Mouse (Mus musculus): ENCODE data around the gene Ubap2l. TPM values are rescaled to one million over a fixed set of nuclear protein-coding genes. Genes with fewer than 3 reads are reported as not detected.

Gene Ubap2l
- polyA plus RNA-seq, 1 experiment = 199 TPM

DNA sequence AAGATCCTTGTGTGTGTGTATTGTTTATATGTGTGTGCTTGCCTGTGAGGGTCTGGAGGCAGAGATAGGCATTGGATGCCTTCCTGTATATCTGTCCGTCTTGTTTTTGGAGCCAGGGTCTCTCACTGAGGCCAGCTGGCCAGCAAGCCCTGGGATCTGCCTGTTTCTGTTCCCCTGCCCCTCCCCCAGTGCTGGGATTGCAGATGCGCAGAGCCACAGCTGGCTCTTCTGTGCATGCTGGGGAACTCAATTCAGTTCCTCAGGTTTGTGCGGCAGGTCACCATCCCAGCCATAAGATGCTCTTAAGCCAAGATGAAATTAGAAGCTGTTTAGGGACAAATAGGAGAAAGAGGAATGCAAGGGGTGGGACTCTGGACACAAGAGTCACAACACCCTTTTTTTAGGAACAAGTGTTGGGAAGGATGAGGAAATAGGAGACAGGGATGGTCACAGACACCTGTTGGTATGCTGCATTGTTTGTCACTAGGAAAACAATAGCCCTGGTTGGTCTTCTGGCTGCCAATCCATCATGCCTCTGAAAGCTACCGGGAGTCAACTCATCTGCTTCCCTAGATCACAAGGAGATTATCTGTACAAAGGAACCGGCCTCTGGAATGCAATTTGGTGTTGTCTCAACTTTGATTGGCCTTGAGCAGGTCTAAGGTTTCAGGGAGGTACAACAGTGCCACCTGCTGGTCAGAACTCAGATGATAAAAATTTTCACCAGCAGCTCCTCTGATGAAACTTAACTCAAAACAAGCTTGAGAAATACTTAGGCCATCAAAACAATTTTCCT lies 24.7 kb upstream of the Ubap2l start:
- Histone ChIP-seq H3K27me3 (ENCODE audit: control insufficient read depth, insufficient read depth, low read length) (no peaks in the 10 kb centered on the region), H3K4me3 (ENCODE audit: control insufficient read depth, insufficient read depth, low read length) (no peak overlapping the region), H3K4me1 (replicated peaks; ENCODE audit: control insufficient read depth, insufficient read depth, low read length) (peaks cover 5% of the 10 kb centered on the region), H3K27ac (ENCODE audit: control insufficient read depth, insufficient read depth, low read length) (no peak overlapping the region), H3K36me3 (ENCODE audit: control insufficient read depth, insufficient read depth, low read length) (no peaks in the 10 kb centered on the region)
- WGBS = 41% methylated on average over 5 of the region's 5 CpGs
- TF ChIP-seq CTCF (IDR thresholded peaks at IDR 0.05; ENCODE audit: borderline replicate concordance, control insufficient read depth, extremely low read depth, insufficient read depth, low read length, poor library complexity) (no peak), POLR2A (IDR thresholded peaks at IDR 0.05; ENCODE audit: control insufficient read depth, extremely low read depth, insufficient read depth, low read length, poor library complexity) (no peak)
- peak; percentile 77 for DNase-seq

DNA sequence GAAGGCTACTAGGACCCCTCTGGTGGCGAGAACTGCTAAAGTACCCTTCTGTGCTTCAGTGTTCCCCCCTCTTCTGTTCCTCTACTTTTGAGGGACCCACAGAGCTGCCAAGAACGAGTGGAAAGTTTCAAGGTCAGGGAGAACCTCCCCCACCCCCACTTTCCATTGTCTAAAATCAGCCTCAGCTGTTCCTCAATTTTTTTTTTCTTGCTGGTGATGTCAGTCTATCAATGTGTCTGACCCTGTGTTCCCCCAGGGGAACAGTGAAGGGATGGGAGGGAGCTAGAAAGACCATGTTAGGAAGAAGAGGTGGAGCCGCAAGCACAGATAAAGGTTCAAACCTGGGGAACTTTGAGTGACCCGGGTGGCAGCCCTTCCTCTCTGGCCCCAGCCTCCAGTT lies 19.9 kb upstream of the Ubap2l start, which contains the start of gene Tpm3:
Tpm3 (plus strand) TSS at position 356 of the 400 bp plus-strand sequence.
- H3K27ac ChIP-seq (ENCODE audit: control insufficient read depth, insufficient read depth, low read length) = no peak within 1 kb of the TSS
- H3K4me1 ChIP-seq (replicated peaks; ENCODE audit: control insufficient read depth, insufficient read depth, low read length) = no peaks in the 10 kb centered on the region
- H3K36me3 ChIP-seq (ENCODE audit: control insufficient read depth, insufficient read depth, low read length) = no peaks in the 10 kb centered on the region
- WGBS = 66% methylated on average over 4 of the region's 4 CpGs
- TF ChIP-seq POLR2A (IDR thresholded peaks at IDR 0.05; ENCODE audit: control insufficient read depth, extremely low read depth, insufficient read depth, low read length, poor library complexity) (no peak), CTCF (IDR thresholded peaks at IDR 0.05; ENCODE audit: borderline replicate concordance, control insufficient read depth, extremely low read depth, insufficient read depth, low read length, poor library complexity) (no peak)
- no peak for DNase-seq
- H3K27me3 ChIP-seq (ENCODE audit: control insufficient read depth, insufficient read depth, low read length) = no peaks in the 10 kb centered on the region
- H3K4me3 ChIP-seq (ENCODE audit: control insufficient read depth, insufficient read depth, low read length) = no peak within 1 kb of the TSS

DNA sequence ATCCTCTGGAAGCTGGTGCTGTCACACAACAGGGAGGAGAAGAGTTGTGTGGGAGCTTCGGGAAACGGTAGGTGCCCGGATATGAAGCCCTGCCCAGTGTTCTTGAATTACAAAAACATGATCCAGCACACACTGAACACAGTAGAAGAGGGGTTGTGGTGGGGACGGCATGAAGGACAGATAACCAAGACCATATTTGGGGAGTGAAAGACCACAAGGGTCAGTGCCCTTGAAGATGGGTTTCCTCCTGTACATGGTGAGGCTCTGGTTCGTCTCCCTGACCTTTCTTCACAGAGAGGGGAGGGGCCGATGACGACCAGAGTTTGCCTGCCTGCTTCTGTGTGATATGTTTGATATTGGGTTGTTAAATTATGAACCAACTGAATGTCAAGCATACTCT lies 17.3 kb upstream of the Ubap2l start:
- DNase-seq = no peak
- 75% methylated on average over 7 of the region's 7 CpGs for WGBS
- Histone ChIP-seq H3K27ac (ENCODE audit: control insufficient read depth, insufficient read depth, low read length) (no peak overlapping the region), H3K36me3 (ENCODE audit: control insufficient read depth, insufficient read depth, low read length) (peaks cover 4% of the 10 kb centered on the region; the same call in 1 of the 2 replicates), H3K27me3 (ENCODE audit: control insufficient read depth, insufficient read depth, low read length) (no peaks in the 10 kb centered on the region), H3K4me1 (replicated peaks; ENCODE audit: control insufficient read depth, insufficient read depth, low read length) (no peaks in the 10 kb centered on the region), H3K4me3 (ENCODE audit: control insufficient read depth, insufficient read depth, low read length) (no peak overlapping the region)
- no peak for TF ChIP-seq CTCF (IDR thresholded peaks at IDR 0.05; ENCODE audit: borderline replicate concordance, control insufficient read depth, extremely low read depth, insufficient read depth, low read length, poor library complexity)
- TF ChIP-seq POLR2A (IDR thresholded peaks at IDR 0.05; ENCODE audit: control insufficient read depth, extremely low read depth, insufficient read depth, low read length, poor library complexity) = no peak

DNA sequence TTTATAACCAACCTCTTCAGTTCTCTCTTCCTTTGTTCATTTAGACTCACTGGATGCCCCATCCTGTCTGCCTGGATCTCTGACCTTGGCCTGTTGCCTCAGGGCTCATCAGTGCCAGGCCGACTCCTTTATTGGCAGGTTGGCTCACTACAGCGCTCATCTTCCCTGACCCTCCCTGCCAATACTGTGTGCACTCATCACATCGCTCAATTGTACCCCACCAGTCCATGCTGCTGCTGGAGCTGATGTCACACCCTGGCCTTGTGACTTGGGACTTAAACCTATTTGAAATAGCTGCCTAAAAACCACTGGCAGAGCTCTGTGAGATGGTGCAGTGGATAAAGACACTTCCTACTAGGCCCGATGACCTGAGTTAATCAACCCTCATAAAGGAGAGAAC lies 15.4 kb upstream of the Ubap2l start:
- no peak for DNase-seq
- Histone ChIP-seq H3K36me3 (ENCODE audit: control insufficient read depth, insufficient read depth, low read length) (peaks cover 11% of the 10 kb centered on the region), H3K27me3 (ENCODE audit: control insufficient read depth, insufficient read depth, low read length) (no peaks in the 10 kb centered on the region), H3K4me1 (replicated peaks; ENCODE audit: control insufficient read depth, insufficient read depth, low read length) (no peaks in the 10 kb centered on the region), H3K27ac (ENCODE audit: control insufficient read depth, insufficient read depth, low read length) (no peak overlapping the region), H3K4me3 (ENCODE audit: control insufficient read depth, insufficient read depth, low read length) (no peak overlapping the region)
- TF ChIP-seq POLR2A (IDR thresholded peaks at IDR 0.05; ENCODE audit: control insufficient read depth, extremely low read depth, insufficient read depth, low read length, poor library complexity) = no peak
- TF ChIP-seq CTCF (IDR thresholded peaks at IDR 0.05; ENCODE audit: borderline replicate concordance, control insufficient read depth, extremely low read depth, insufficient read depth, low read length, poor library complexity) = no peak
- WGBS = 97% methylated on average over 4 of the region's 4 CpGs

DNA sequence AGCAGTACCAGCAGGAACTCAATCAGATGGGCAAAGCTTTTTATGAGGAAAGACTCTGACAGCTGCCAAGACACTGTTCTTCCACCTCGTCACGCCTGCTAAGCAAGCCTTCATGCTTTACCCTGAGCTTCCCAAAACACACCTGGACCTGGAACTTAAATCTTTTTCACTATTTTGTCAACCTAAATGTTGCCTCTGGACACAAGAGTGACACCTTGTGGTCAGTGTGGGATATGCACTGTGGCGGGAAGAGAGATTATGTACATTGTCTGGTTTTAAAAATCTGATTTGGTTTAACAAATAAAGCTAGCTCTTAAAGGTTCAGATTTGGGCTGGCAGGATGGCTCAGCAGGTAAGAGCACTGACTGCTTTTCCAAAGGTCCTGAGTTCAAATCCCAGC lies 13.1 kb upstream of the Ubap2l start:
- peak; percentile 60 for DNase-seq
- no peaks in the 10 kb centered on the region for H3K4me1 ChIP-seq (replicated peaks; ENCODE audit: control insufficient read depth, insufficient read depth, low read length)
- no peak overlapping the region for H3K27ac ChIP-seq (ENCODE audit: control insufficient read depth, insufficient read depth, low read length)
- H3K27me3 ChIP-seq (ENCODE audit: control insufficient read depth, insufficient read depth, low read length) = no peaks in the 10 kb centered on the region
- 54% methylated on average over 3 of the region's 3 CpGs for WGBS
- H3K4me3 ChIP-seq (ENCODE audit: control insufficient read depth, insufficient read depth, low read length) = no peak overlapping the region
- TF ChIP-seq CTCF (IDR thresholded peaks at IDR 0.05; ENCODE audit: borderline replicate concordance, control insufficient read depth, extremely low read depth, insufficient read depth, low read length, poor library complexity) (no peak), POLR2A (IDR thresholded peaks at IDR 0.05; ENCODE audit: control insufficient read depth, extremely low read depth, insufficient read depth, low read length, poor library complexity) (no peak)
- H3K36me3 ChIP-seq (ENCODE audit: control insufficient read depth, insufficient read depth, low read length) = peaks cover 33% of the 10 kb centered on the region

DNA sequence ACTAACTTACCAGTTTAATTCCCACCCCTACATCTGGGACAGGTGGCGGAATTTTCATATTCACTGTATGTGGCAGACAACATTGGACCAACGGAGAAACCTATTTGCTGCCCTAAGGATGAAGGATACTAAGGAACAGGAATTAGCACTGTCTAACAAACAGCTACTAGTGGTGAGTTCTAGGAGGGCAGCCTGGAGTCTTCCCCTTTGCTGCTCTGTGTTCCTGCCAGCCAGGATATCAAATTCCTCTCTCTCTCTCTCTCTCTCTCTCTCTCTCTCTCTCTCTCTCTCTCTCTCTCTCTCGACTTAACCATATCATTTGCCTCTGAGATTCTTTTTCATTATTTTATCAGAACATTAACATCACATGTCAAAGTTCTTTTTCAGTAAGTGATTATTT lies 12.0 kb upstream of the Ubap2l start:
- 93% methylated on average over 3 of the region's 3 CpGs for WGBS

More for the DNA sequence above, 12.0 kb upstream of the Ubap2l start:
- no peak for TF ChIP-seq CTCF (IDR thresholded peaks at IDR 0.05; ENCODE audit: borderline replicate concordance, control insufficient read depth, extremely low read depth, insufficient read depth, low read length, poor library complexity)
- no peak for TF ChIP-seq POLR2A (IDR thresholded peaks at IDR 0.05; ENCODE audit: control insufficient read depth, extremely low read depth, insufficient read depth, low read length, poor library complexity)
- no peaks in the 10 kb centered on the region for H3K27me3 ChIP-seq (ENCODE audit: control insufficient read depth, insufficient read depth, low read length)
- no peak overlapping the region for H3K4me3 ChIP-seq (ENCODE audit: control insufficient read depth, insufficient read depth, low read length)
- H3K27ac ChIP-seq (ENCODE audit: control insufficient read depth, insufficient read depth, low read length) = no peak overlapping the region
- DNase-seq = no peak
- H3K4me1 ChIP-seq (replicated peaks; ENCODE audit: control insufficient read depth, insufficient read depth, low read length) = no peaks in the 10 kb centered on the region
- peaks cover 42% of the 10 kb centered on the region for H3K36me3 ChIP-seq (ENCODE audit: control insufficient read depth, insufficient read depth, low read length)
